Mouse (Mus musculus): ENCODE measurements at regions not wholly inside any gene's neighbourhood (a gene's known extent, or its start where the extent isn't known, plus 50 kb on each side); places are given as distances from the start of the nearest gene placed in this dataset.
A peak's percentile ranks its signal among the peaks of the same experiment; 100 is the strongest.

GRCm38 (mm10) chr2:173366734-173367133 is 90.4 kb upstream of the Pmepa1 start:
- DNase-seq (ENCODE audit: low spot score in 2 of 2): no peak

- no peak for DNase-seq (ENCODE audit: low spot score in 2 of 2)
These were observed 92.6 kb upstream of the Pmepa1 start for GRCm38 (mm10) chr2:173368899-173369298.

GRCm38 (mm10) chr2:173376926-173377325 is 100.6 kb upstream of the Pmepa1 start:
- no peak for DNase-seq (ENCODE audit: low spot score in 2 of 2)

- no peak for DNase-seq (ENCODE audit: low spot score in 2 of 2)
These were observed 101.3 kb upstream of the Pmepa1 start for GRCm38 (mm10) chr2:173377497-173378257.

- no peak for DNase-seq (ENCODE audit: low spot score in 2 of 2)
These were observed 103.4 kb upstream of the Pmepa1 start for GRCm38 (mm10) chr2:173379736-173380135.

- no peak for DNase-seq (ENCODE audit: low spot score in 2 of 2)
These were observed 104.0 kb upstream of the Pmepa1 start for GRCm38 (mm10) chr2:173380341-173380761.

GRCm38 (mm10) chr2:173382176-173382813 is 106.0 kb upstream of the Pmepa1 start:
- DNase-seq (ENCODE audit: low spot score in 2 of 2): no peak

GRCm38 (mm10) chr2:173384935-173385586 is 108.7 kb upstream of the Pmepa1 start:
- no peak for DNase-seq (ENCODE audit: low spot score in 2 of 2)

GRCm38 (mm10) chr2:173385722-173386141 is 109.4 kb upstream of the Pmepa1 start:
- no peak for DNase-seq (ENCODE audit: low spot score in 2 of 2)

GRCm38 (mm10) chr2:173388140-173388539 is 111.8 kb upstream of the Pmepa1 start:
- DNase-seq (ENCODE audit: low spot score in 2 of 2): no peak

GRCm38 (mm10) chr2:173392557-173393323 is 116.4 kb upstream of the Pmepa1 start:
- DNase-seq (ENCODE audit: low spot score in 2 of 2): no peak

- DNase-seq (ENCODE audit: low spot score in 2 of 2): no peak
These were observed 116.9 kb upstream of the Pmepa1 start for GRCm38 (mm10) chr2:173393324-173393592.

- DNase-seq (ENCODE audit: low spot score in 2 of 2): no peak
These were observed 119.2 kb upstream of the Pmepa1 start for GRCm38 (mm10) chr2:173395526-173395925.

GRCm38 (mm10) chr2:173397846-173398331 is 121.6 kb upstream of the Pmepa1 start:
- DNase-seq (ENCODE audit: low spot score in 2 of 2): no peak

- no peak for DNase-seq (ENCODE audit: low spot score in 2 of 2)
These were observed 116.8 kb upstream of the 1700021F07Rik start for GRCm38 (mm10) chr2:173405629-173406028.

GRCm38 (mm10) chr2:173406344-173407094 is 115.9 kb upstream of the 1700021F07Rik start:
- DNase-seq (ENCODE audit: low spot score in 2 of 2): peak in 1 of 2 experiments; percentile 39

- DNase-seq (ENCODE audit: low spot score in 2 of 2): no peak
These were observed 115.3 kb upstream of the 1700021F07Rik start for GRCm38 (mm10) chr2:173407133-173407532.

GRCm38 (mm10) chr2:173408681-173409081 is 113.7 kb upstream of the 1700021F07Rik start:
- DNase-seq (ENCODE audit: low spot score in 2 of 2): no peak

GRCm38 (mm10) chr2:173409433-173409832 is 113.0 kb upstream of the 1700021F07Rik start:
- no peak for DNase-seq (ENCODE audit: low spot score in 2 of 2)

- peak in 1 of 2 experiments; percentile 39 for DNase-seq (ENCODE audit: low spot score in 2 of 2)
These were observed 108.3 kb upstream of the 1700021F07Rik start for GRCm38 (mm10) chr2:173413906-173414656.
